Mouse (Mus musculus) liver, adult 2 months (tissue): ENCODE data around the gene Rabac1.

Source experiments
- CTCF ChIP-seq: fragments of 200-500 bp; IDR thresholded peaks from 2 replicates; pipeline ENCODE4 v1.5.1; 2011; ENCODE audit warnings: low read depth, low read length, control low read depth
- POLR2A ChIP-seq: fragments of 200-500 bp; IDR thresholded peaks from 2 replicates; pipeline ENCODE4 v1.6.1; 2011; ENCODE audit warnings: low read length, control low read depth; ENCODE audit not compliant: insufficient read depth; ENCODE audit errors: extremely low read depth

DNA sequence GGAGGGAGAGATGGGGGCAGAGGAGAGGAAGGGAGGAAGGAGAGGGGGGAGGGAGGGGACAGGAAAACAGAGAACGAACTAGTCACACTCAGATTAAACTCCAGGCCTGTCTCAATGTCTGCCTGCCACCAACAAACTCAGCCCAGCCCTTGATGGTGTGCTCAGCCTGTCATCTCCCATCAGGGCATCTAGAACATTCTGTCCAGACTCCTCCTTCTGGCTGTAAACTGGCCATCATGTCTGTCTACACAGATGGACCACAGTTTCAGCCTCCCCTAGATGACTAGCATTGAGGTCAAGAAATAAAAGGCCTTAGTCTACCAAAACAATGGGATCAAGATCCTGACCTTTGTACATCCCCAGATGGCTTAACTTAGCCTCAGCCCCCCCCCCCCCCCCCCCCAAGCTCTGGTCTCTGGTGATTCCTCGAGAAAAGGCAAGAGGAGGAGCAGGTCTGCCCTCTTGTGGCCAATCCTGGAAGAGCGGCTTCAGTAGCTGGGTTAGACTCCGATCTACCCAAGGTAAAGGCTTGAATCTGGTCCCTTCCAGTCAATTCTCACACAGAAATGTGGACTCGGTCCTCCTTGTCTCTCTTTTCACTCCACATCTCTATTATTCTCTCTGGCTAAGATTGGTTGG lies 7.5 kb downstream of the Rabac1 start:
- TF ChIP-seq CTCF (peak; percentile 77), POLR2A (no peak)
